Mouse (Mus musculus) heart, adult 2 months (tissue): ENCODE results near the gene Parvg.

ENCODE experiments used
- CTCF ChIP-seq: fragments of 200-600 bp; IDR thresholded peaks from 2 replicates; pipeline ENCODE4 v1.8.1; 2022; ENCODE audit warnings: antibody characterized with exemption, mild to moderate bottlenecking, moderate library complexity
- POLR2A ChIP-seq: fragments of 200-500 bp; IDR thresholded peaks from 2 replicates; pipeline ENCODE4 v1.6.1; 2011; ENCODE audit warnings: mild to moderate bottlenecking, low read depth, low read length, control low read depth; ENCODE audit not compliant: insufficient read depth

DNA sequence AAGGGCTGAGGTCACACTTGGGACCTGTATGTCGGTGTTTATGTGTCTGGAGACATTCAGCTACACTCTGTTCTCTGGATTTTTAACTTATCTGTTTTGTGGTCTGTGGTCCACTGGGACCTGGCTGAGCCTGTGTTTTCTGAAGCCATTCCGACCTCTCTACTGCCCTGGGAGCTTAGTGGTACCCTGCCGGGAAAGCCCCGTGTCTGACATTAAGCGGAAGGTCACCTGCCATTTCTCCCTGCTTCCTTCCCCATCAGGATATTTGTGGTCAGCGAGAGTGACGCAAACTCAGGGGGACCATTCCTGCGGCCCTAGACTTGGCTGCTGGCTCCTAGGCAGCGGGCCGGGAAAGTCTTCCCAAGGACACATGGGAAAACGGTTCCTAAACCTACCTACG is 30.2 kb upstream of the Parvg start:
- no peak for TF ChIP-seq CTCF
- TF ChIP-seq POLR2A: no peak
